Mouse (Mus musculus): ENCODE results near the gene Il1rl2. TPM values are rescaled to one million over a fixed set of nuclear protein-coding genes. Genes with fewer than 3 reads are reported as not detected.

Gene Il1rl2
- polyA plus RNA-seq, 1 experiment: not detected

- no peak for TF ChIP-seq POLR2A (IDR thresholded peaks at IDR 0.05; ENCODE audit: insufficient read depth, low read depth, low read length)
- no peak for TF ChIP-seq CTCF (IDR thresholded peaks at IDR 0.05; ENCODE audit: insufficient read depth, low read depth, low read length)
- WGBS: 84% methylated on average over 7 of the region's 7 CpGs
- Histone ChIP-seq H3K27ac (ENCODE audit: insufficient read depth, low read depth, low read length) (no peak overlapping the region), H3K4me3 (ENCODE audit: insufficient read depth, low read depth, low read length) (no peak overlapping the region), H3K4me1 (ENCODE audit: control insufficient read depth, insufficient read depth, low read length) (no peaks in the 10 kb centered on the region)
Observed at GRCm38 (mm10) chr1:40414276-40414675, 89.9 kb downstream of the Il1rl2 start.

GRCm38 (mm10) chr1:40414863-40415656 is 90.7 kb downstream of the Il1rl2 start:
- no peaks in the 10 kb centered on the region for H3K4me1 ChIP-seq (ENCODE audit: control insufficient read depth, insufficient read depth, low read length)
- TF ChIP-seq POLR2A (IDR thresholded peaks at IDR 0.05; ENCODE audit: insufficient read depth, low read depth, low read length) (no peak), CTCF (IDR thresholded peaks at IDR 0.05; ENCODE audit: insufficient read depth, low read depth, low read length) (no peak)
- H3K27ac ChIP-seq (ENCODE audit: insufficient read depth, low read depth, low read length): no peak overlapping the region
- WGBS: 71% methylated on average over 7 of the region's 7 CpGs
- no peak overlapping the region for H3K4me3 ChIP-seq (ENCODE audit: insufficient read depth, low read depth, low read length)

- over 99% methylated on average over 2 of the region's 2 CpGs for WGBS
- TF ChIP-seq CTCF (IDR thresholded peaks at IDR 0.05; ENCODE audit: insufficient read depth, low read depth, low read length): no peak
- TF ChIP-seq POLR2A (IDR thresholded peaks at IDR 0.05; ENCODE audit: insufficient read depth, low read depth, low read length): no peak
- Histone ChIP-seq H3K4me1 (ENCODE audit: control insufficient read depth, insufficient read depth, low read length) (no peaks in the 10 kb centered on the region), H3K4me3 (ENCODE audit: insufficient read depth, low read depth, low read length) (no peak overlapping the region), H3K27ac (ENCODE audit: insufficient read depth, low read depth, low read length) (no peak overlapping the region)
Observed at GRCm38 (mm10) chr1:40417034-40417433, 92.6 kb downstream of the Il1rl2 start.

Other genes starting within 250 kb of the Il1rl2 start
- not detected in 2 replicates for gene Il1r1, start 99.5 kb upstream of the Il1rl2 start, polyA plus RNA-seq (2012; ENCODE audit: insufficient read depth, insufficient read length, low replicate concordance, missing spikeins)
- not detected in 2 replicates for gene Il1rl1, start 105.0 kb downstream of the Il1rl2 start, polyA plus RNA-seq (2012; ENCODE audit: insufficient read depth, insufficient read length, low replicate concordance, missing spikeins)
- not detected in 2 replicates for gene Il18r1, start 140.9 kb downstream of the Il1rl2 start, polyA plus RNA-seq (2012; ENCODE audit: insufficient read depth, insufficient read length, low replicate concordance, missing spikeins)
- not detected in 2 replicates for gene Il18rap, start 190.8 kb downstream of the Il1rl2 start, polyA plus RNA-seq (2012; ENCODE audit: insufficient read depth, insufficient read length, low replicate concordance, missing spikeins)

Data from olfactory bulb, adult 2 months (tissue).